Mouse (Mus musculus): Measurements from ENCODE around the gene Hoxd1. TPM values are rescaled to one million over a fixed set of nuclear protein-coding genes. Genes with fewer than 3 reads are reported as not detected.
A peak's percentile ranks its signal among the peaks of the same experiment; 100 is the strongest.

Hoxd1 gene
- polyA plus RNA-seq, 1 experiment from 2014 or later = 0.11 TPM

GRCm38 (mm10) chr2:74752431-74753174 lies 10.2 kb upstream of the Hoxd1 start:
- H3K27me3 ChIP-seq (replicated peaks; ENCODE audit: control insufficient read depth, insufficient read depth, low read length) = peaks cover 80% of the 10 kb centered on the region
- peak overlapping the region; percentile 57 for H3K4me2 ChIP-seq
- DNase-seq (ENCODE audit: low spot score) = no peak

DNA sequence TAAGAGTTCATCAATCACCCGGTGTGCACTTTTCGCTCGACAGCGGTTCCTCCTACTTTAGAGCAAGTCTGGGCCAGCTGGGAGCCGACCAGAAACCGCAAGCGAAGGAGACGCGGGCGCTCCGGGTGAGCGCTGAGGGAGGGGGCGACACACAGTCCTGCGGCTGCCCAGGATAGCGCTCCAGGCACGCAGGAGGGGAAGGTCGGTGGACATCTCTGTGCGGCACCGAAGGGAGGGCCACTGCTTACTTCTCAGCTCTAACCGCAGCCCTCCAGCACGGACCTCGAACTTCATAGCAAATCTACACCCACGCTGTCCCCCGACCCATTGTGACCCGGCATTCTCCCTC lies 9.6 kb upstream of the Hoxd1 start:
- H3K9ac ChIP-seq (ENCODE audit: low read depth, low read length) = no peak overlapping the region
- H3K36me3 ChIP-seq (ENCODE audit: control insufficient read depth, insufficient read depth, low read length) = no peaks in the 10 kb centered on the region
- DNase-seq (ENCODE audit: low spot score) (no peak), ATAC-seq (replicated peaks; ENCODE audit: low FRiP score) (no peak)
- peak overlapping the region; percentile 26 for H3K4me3 ChIP-seq (ENCODE audit: low read depth, low read length)
- under 1% methylated on average over 25 of the region's 25 CpGs for WGBS
- H3K27ac ChIP-seq (ENCODE audit: low read depth, low read length) = no peak overlapping the region
- peak overlapping the region; percentile 57 for H3K4me2 ChIP-seq
- H3K9me3 ChIP-seq (ENCODE audit: control insufficient read depth, low read length) = no peaks in the 10 kb centered on the region
- peaks cover 4% of the 10 kb centered on the region; the same call in 1 of the 2 replicates for H3K4me1 ChIP-seq (replicated peaks; ENCODE audit: control insufficient read depth, insufficient read depth, low read length)
- H3K27me3 ChIP-seq (replicated peaks; ENCODE audit: control insufficient read depth, insufficient read depth, low read length) = peaks cover 78% of the 10 kb centered on the region

More at GRCm38 (mm10) chr2:74752431-74753174, 10.2 kb upstream of the Hoxd1 start:
- H3K9ac ChIP-seq (ENCODE audit: low read depth, low read length) = no peak overlapping the region
- ATAC-seq (replicated peaks; ENCODE audit: low FRiP score) = no peak
- no peaks in the 10 kb centered on the region for H3K36me3 ChIP-seq (ENCODE audit: control insufficient read depth, insufficient read depth, low read length)
- H3K4me1 ChIP-seq (replicated peaks; ENCODE audit: control insufficient read depth, insufficient read depth, low read length) = peaks cover 4% of the 10 kb centered on the region; the same call in 1 of the 2 replicates
- H3K27ac ChIP-seq (ENCODE audit: low read depth, low read length) = 0 out of 2 replicates have a peak overlapping the region, but pooled peaks have one; percentile 7
- H3K4me3 ChIP-seq (ENCODE audit: low read depth, low read length) = peak overlapping the region; percentile 26
- no peaks in the 10 kb centered on the region for H3K9me3 ChIP-seq (ENCODE audit: control insufficient read depth, low read length)
- 4% methylated on average over 45 of the region's 45 CpGs for WGBS

DNA sequence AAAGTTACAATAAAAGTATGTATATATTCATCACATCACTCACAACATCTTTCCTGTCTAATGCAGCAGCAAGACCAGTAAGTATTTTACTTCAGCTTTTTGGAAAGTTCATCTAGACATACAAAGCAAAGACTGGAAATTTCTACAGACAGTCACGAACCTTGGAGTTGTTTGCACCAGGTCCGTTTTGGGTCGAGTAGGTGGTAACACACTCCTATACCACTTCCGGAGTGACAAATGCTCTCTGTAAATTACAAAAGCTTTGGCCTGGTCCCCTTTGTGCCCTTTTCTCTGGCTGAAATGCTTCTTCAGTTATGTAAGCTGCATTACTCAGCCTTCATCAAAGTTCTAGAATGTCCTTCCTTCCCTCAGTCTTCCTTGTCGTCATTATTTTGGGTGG lies 9.1 kb upstream of the Hoxd1 start:
- Histone ChIP-seq H3K27ac (ENCODE audit: low read depth, low read length) (no peak overlapping the region), H3K27me3 (replicated peaks; ENCODE audit: control insufficient read depth, insufficient read depth, low read length) (peaks cover 78% of the 10 kb centered on the region), H3K4me2 (no peak overlapping the region), H3K9ac (ENCODE audit: low read depth, low read length) (no peak overlapping the region), H3K4me1 (replicated peaks; ENCODE audit: control insufficient read depth, insufficient read depth, low read length) (peaks cover 4% of the 10 kb centered on the region; the same call in 1 of the 2 replicates), H3K36me3 (ENCODE audit: control insufficient read depth, insufficient read depth, low read length) (no peaks in the 10 kb centered on the region), H3K4me3 (ENCODE audit: low read depth, low read length) (no peak overlapping the region), H3K9me3 (ENCODE audit: control insufficient read depth, low read length) (no peaks in the 10 kb centered on the region)
- 25% methylated on average over 5 of the region's 5 CpGs for WGBS
- DNase-seq (ENCODE audit: low spot score) = no peak
- no peak for ATAC-seq (replicated peaks; ENCODE audit: low FRiP score)

DNA sequence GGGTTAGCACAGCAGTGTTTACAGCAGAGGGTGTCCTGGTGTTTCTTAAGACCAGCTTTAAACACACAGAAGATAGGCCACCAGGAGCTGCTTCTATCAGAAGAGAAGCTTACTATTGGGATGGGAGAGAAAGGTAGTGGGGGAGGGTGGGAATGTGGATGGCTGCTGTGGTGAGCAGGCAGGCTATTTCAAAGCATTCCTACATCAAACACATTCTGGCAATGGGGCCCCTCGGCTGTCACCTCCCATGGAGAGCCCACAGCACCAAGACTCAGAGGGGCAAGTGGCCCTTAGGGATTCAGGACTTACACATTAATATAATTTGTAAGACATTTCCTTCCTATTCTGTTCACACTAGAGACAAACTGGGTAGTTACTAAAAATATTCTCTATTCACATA lies 2.6 kb upstream of the Hoxd1 start:
- Histone ChIP-seq H3K9ac (ENCODE audit: low read depth, low read length) (no peak overlapping the region), H3K4me1 (replicated peaks; ENCODE audit: control insufficient read depth, insufficient read depth, low read length) (peaks cover 3% of the 10 kb centered on the region), H3K4me2 (no peak overlapping the region), H3K9me3 (ENCODE audit: control insufficient read depth, low read length) (no peaks in the 10 kb centered on the region), H3K27me3 (replicated peaks; ENCODE audit: control insufficient read depth, insufficient read depth, low read length) (peaks cover 65% of the 10 kb centered on the region), H3K36me3 (ENCODE audit: control insufficient read depth, insufficient read depth, low read length) (no peaks in the 10 kb centered on the region), H3K4me3 (ENCODE audit: low read depth, low read length) (no peak overlapping the region), H3K27ac (ENCODE audit: low read depth, low read length) (no peak overlapping the region)
- ATAC-seq (replicated peaks; ENCODE audit: low FRiP score) (no peak), DNase-seq (ENCODE audit: low spot score) (no peak)
- 12% methylated on average over 1 of the region's 1 CpGs for WGBS

- no peak overlapping the region for H3K4me3 ChIP-seq (ENCODE audit: low read depth, low read length)
- 8% methylated on average over 13 of the region's 13 CpGs for WGBS
- DNase-seq (ENCODE audit: low spot score) (no peak), ATAC-seq (replicated peaks; ENCODE audit: low FRiP score) (no peak)
- peaks cover 3% of the 10 kb centered on the region for H3K4me1 ChIP-seq (replicated peaks; ENCODE audit: control insufficient read depth, insufficient read depth, low read length)
- H3K27me3 ChIP-seq (replicated peaks; ENCODE audit: control insufficient read depth, insufficient read depth, low read length) = peaks cover 73% of the 10 kb centered on the region
- no peaks in the 10 kb centered on the region for H3K9me3 ChIP-seq (ENCODE audit: control insufficient read depth, low read length)
- H3K4me2 ChIP-seq = no peak overlapping the region
- no peak overlapping the region for H3K9ac ChIP-seq (ENCODE audit: low read depth, low read length)
- H3K36me3 ChIP-seq (ENCODE audit: control insufficient read depth, insufficient read depth, low read length) = no peaks in the 10 kb centered on the region
- H3K27ac ChIP-seq (ENCODE audit: low read depth, low read length) = no peak overlapping the region
Observed at GRCm38 (mm10) chr2:74761941-74762340, 839 bp upstream of the Hoxd1 start.

DNA sequence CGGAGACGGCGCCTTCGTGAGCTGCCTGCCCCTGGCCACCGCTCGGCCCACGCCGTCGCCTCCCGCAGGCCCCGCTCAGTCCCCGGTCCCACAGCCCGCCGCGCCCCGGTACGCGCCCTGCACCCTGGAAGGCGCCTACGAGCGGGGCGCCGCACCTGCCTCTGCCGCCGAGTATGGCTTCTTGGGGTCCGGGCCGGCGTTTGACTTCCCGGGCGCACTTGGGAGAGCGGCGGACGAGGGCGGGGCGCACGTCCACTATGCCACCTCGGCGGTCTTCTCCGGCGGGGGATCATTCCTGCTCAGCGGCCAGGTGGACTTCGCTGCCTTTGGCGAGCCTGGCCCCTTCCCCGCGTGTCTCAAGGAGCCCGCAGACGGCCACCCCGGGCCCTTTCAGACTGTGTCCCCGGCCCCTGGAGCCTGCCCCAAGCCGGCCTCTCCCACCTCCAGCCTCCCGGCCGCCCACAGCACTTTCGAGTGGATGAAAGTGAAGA lies 510 bp downstream of the Hoxd1 start:
- WGBS = 3% methylated on average over 52 of the region's 53 CpGs
- H3K36me3 ChIP-seq (ENCODE audit: control insufficient read depth, insufficient read depth, low read length) = no peaks in the 10 kb centered on the region
- ATAC-seq (replicated peaks; ENCODE audit: low FRiP score) (no peak), DNase-seq (ENCODE audit: low spot score) (no peak)
- H3K9me3 ChIP-seq (ENCODE audit: control insufficient read depth, low read length) = no peaks in the 10 kb centered on the region
- peak overlapping the region; percentile 76 for H3K4me2 ChIP-seq
- H3K27me3 ChIP-seq (replicated peaks; ENCODE audit: control insufficient read depth, insufficient read depth, low read length) = peaks cover 71% of the 10 kb centered on the region
- H3K4me1 ChIP-seq (replicated peaks; ENCODE audit: control insufficient read depth, insufficient read depth, low read length) = peaks cover 3% of the 10 kb centered on the region
- peak overlapping the region; percentile 48 for H3K4me3 ChIP-seq (ENCODE audit: low read depth, low read length)
- no peak overlapping the region for H3K27ac ChIP-seq (ENCODE audit: low read depth, low read length)
- H3K9ac ChIP-seq (ENCODE audit: low read depth, low read length) = no peak overlapping the region

DNA sequence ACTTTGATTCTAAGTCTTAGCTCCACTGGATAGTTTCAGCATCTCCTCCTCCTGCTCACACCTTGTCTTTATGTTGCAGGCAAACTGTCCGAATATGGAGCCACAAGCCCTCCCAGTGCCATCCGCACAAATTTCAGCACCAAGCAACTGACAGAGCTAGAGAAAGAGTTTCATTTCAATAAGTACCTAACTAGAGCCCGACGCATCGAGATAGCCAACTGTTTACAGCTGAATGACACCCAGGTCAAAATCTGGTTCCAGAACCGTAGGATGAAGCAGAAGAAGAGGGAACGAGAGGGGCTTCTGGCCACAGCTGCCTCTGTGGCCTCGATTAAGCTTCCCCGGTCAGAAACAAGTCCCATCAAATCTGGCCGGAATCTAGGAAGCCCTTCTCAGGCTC lies 1.2 kb downstream of the Hoxd1 start:
- no peaks in the 10 kb centered on the region for H3K36me3 ChIP-seq (ENCODE audit: control insufficient read depth, insufficient read depth, low read length)
- no peak overlapping the region for H3K4me2 ChIP-seq
- peaks cover 3% of the 10 kb centered on the region for H3K4me1 ChIP-seq (replicated peaks; ENCODE audit: control insufficient read depth, insufficient read depth, low read length)
- DNase-seq (ENCODE audit: low spot score) (no peak), ATAC-seq (replicated peaks; ENCODE audit: low FRiP score) (no peak)
- H3K4me3 ChIP-seq (ENCODE audit: low read depth, low read length) = no peak overlapping the region
- 46% methylated on average over 10 of the region's 10 CpGs for WGBS
- H3K27ac ChIP-seq (ENCODE audit: low read depth, low read length) = no peak overlapping the region
- peaks cover 66% of the 10 kb centered on the region for H3K27me3 ChIP-seq (replicated peaks; ENCODE audit: control insufficient read depth, insufficient read depth, low read length)
- no peak overlapping the region for H3K9ac ChIP-seq (ENCODE audit: low read depth, low read length)
- H3K9me3 ChIP-seq (ENCODE audit: control insufficient read depth, low read length) = no peaks in the 10 kb centered on the region

DNA sequence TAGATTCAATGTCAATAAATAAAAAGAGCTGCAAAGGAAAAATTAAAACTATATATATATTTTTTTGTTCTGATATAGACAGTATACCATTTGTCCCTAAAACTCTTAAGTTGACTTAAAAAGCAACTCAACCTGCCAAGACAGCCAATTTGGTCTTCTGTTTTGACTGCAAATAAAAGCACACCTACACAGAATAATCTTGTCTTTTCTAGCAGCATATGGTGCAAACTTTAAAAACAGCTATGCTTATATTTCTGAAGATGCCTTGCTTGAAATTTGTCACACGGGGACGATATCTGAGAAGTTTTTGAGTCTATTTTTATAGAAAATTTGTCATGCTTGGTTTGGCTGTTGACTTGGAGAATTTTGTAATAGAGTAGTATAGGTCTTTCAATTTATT lies 11.6 kb downstream of the Hoxd1 start:
- Histone ChIP-seq H3K27ac (ENCODE audit: low read depth, low read length) (no peak overlapping the region), H3K9ac (ENCODE audit: low read depth, low read length) (no peak overlapping the region), H3K36me3 (ENCODE audit: control insufficient read depth, insufficient read depth, low read length) (no peaks in the 10 kb centered on the region), H3K27me3 (replicated peaks; ENCODE audit: control insufficient read depth, insufficient read depth, low read length) (peaks cover 4% of the 10 kb centered on the region; the same call in 1 of the 2 replicates), H3K4me1 (replicated peaks; ENCODE audit: control insufficient read depth, insufficient read depth, low read length) (no peaks in the 10 kb centered on the region), H3K9me3 (ENCODE audit: control insufficient read depth, low read length) (no peaks in the 10 kb centered on the region), H3K4me2 (no peak overlapping the region), H3K4me3 (ENCODE audit: low read depth, low read length) (no peak overlapping the region)
- WGBS = 84% methylated on average over 2 of the region's 2 CpGs
- ATAC-seq (replicated peaks; ENCODE audit: low FRiP score) (no peak), DNase-seq (ENCODE audit: low spot score) (no peak)

All from liver, embryonic 11.5 days (tissue).